Mouse (Mus musculus) midbrain, postnatal 0 days (tissue): Measurements from ENCODE around the gene 2810459M11Rik. TPM values are rescaled to one million over a fixed set of nuclear protein-coding genes. Genes with fewer than 3 reads are reported as not detected.

Experiments
- ATAC-seq: fragments of 200-750 bp; cut with Nextera tagmentation; 2 replicates; pipeline ENCODE4 v1.8.0; 2017; ENCODE audit warnings: moderate number of reproducible peaks, mild to moderate bottlenecking, moderate TSS enrichment, moderate library complexity; ENCODE audit not compliant: low FRiP score
- DNase-seq: peaks from one replicate; pipeline ENCODE4 v3.0.0-alpha.2; 2015; ENCODE audit warnings: low spot score
- H3K27ac ChIP-seq: fragments of 300-500 bp; sonication (generic); 2 replicates; pipeline ENCODE4 v1.5.1; 2014; ENCODE audit warnings: low read depth, mild to moderate bottlenecking, low read length, mixed read lengths
- H3K27me3 ChIP-seq: fragments of 300-500 bp; sonication (generic); 2 replicates; pipeline ENCODE4 v1.6.1; 2014; ENCODE audit warnings: low read length, control low read depth, mixed read lengths; ENCODE audit not compliant: insufficient read depth
- H3K36me3 ChIP-seq: fragments of 300-500 bp; sonication (generic); 2 replicates; pipeline ENCODE4 v1.6.1; 2014; ENCODE audit warnings: low read length, control low read depth, mixed read lengths; ENCODE audit not compliant: insufficient read depth
- H3K4me1 ChIP-seq: fragments of 300-500 bp; sonication (generic); 2 replicates; pipeline ENCODE4 v1.6.1; 2014; ENCODE audit warnings: mild to moderate bottlenecking, control low read depth, antibody characterized with exemption, low read length, mixed read lengths; ENCODE audit not compliant: insufficient read depth
- H3K4me2 ChIP-seq: fragments of 300-500 bp; sonication (generic); 2 replicates; pipeline ENCODE4 v1.6.1; 2014; ENCODE audit warnings: low read depth, mild to moderate bottlenecking, low read length, mixed read lengths; ENCODE audit not compliant: poor library complexity, severe bottlenecking
- H3K4me3 ChIP-seq: fragments of 300-500 bp; sonication (generic); 2 replicates; pipeline ENCODE4 v1.5.1; 2014; ENCODE audit warnings: low read depth, mild to moderate bottlenecking, low read length, moderate library complexity
- H3K9ac ChIP-seq: fragments of 300-500 bp; sonication (generic); replicated peaks from 2 replicates; pipeline ENCODE4 v1.6.1; 2014; ENCODE audit warnings: mild to moderate bottlenecking, low read length, moderate library complexity, mixed read lengths; ENCODE audit not compliant: poor library complexity, severe bottlenecking
- H3K9me3 ChIP-seq: fragments of 300-500 bp; sonication (generic); 2 replicates; pipeline ENCODE4 v1.6.1; 2016; ENCODE audit warnings: low read length, control low read depth
- CTCF ChIP-seq: IDR thresholded peaks from 2 replicates; pipeline ENCODE4 v1.5.1; 2016; ENCODE audit warnings: antibody characterized with exemption, mild to moderate bottlenecking
- WGBS: fragments of 180-500 bp; shearing (Covaris S2); extraction: QIAGEN DNeasy Blood & Tissue Kit; methylation state at CpG from one replicate; pipeline ENCODE4 v1.1.7; 2014; 5-methylcytosine and 5-hydroxymethylcytosine counted together
- polyA plus RNA-seq: library from polyadenylated mRNA; unstranded; fragments of >200 nt; fragmentation: Nextera tagmentation; extraction: Ambion mirVana; gene quantifications from 2 replicates; pipeline ENCODE4 v1.2.1, GENCODE M21; 2015
- total RNA-seq: library from RNA; depleted of rRNA; stranded (reverse); fragments of >200 nt; gene quantifications from 2 replicates; pipeline ENCODE4 v1.2.3, GENCODE M21; 2014; rRNA removed

Gene 2810459M11Rik
- total RNA-seq (43.4 and 43.9 TPM in 2 replicates), polyA plus RNA-seq (13.4 and 14.3 TPM in 2 replicates)

GRCm38 (mm10) chr1:86045848-86046805, at the start of gene 2810459M11Rik:
2810459M11Rik (plus strand) TSS chr1:86045863.
- WGBS, result under 1% methylated on average over 100 of the region's 110 CpGs
- H3K36me3 ChIP-seq, result no peaks in the 10 kb centered on the region
- peaks cover 10% of the 10 kb centered on the region; the same call in 1 of the 2 replicates for H3K27me3 ChIP-seq
- peak within 1 kb of the TSS; percentile 95 for H3K4me2 ChIP-seq
- TF ChIP-seq CTCF, result no peak
- DNase-seq, result no peak
- H3K4me3 ChIP-seq, result peak within 1 kb of the TSS; percentile 65
- H3K9me3 ChIP-seq, result peaks cover 6% of the 10 kb centered on the region; the same call in 1 of the 2 replicates
- H3K9ac ChIP-seq, result peak within 1 kb of the TSS; percentile 70
- peak within 1 kb of the TSS; percentile 63 for H3K27ac ChIP-seq
- H3K4me1 ChIP-seq, result no peaks in the 10 kb centered on the region
- ATAC-seq, result peak; percentile 78

DNA sequence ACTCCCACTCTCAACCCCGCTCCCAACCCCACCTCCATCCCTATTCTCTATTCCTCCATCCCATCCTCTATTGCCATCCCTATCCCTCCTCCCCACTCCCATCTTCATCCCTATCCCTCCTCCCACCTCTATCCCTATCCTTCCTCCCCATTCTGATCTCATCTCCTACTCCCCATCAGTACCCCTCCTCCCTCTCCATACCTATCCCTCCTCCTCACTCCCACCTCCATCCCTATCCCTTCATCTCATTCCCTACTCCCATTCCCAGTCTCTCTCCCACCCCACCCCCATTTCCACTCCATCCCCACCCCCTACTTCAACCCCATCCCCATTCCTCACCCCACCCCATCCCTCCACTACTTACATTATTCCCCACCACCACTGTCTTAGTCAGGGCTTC, 48.4 kb upstream of the 2810459M11Rik start:
- 88% methylated on average over 1 of the region's 1 CpGs for WGBS
- DNase-seq, result no peak
- Histone ChIP-seq H3K27ac (no peak overlapping the region), H3K9me3 (no peaks in the 10 kb centered on the region), H3K36me3 (no peaks in the 10 kb centered on the region), H3K4me1 (no peaks in the 10 kb centered on the region), H3K4me3 (no peak overlapping the region), H3K27me3 (no peaks in the 10 kb centered on the region), H3K9ac (no peak overlapping the region), H3K4me2 (no peak overlapping the region)
- TF ChIP-seq CTCF, result no peak
- no peak for ATAC-seq

DNA sequence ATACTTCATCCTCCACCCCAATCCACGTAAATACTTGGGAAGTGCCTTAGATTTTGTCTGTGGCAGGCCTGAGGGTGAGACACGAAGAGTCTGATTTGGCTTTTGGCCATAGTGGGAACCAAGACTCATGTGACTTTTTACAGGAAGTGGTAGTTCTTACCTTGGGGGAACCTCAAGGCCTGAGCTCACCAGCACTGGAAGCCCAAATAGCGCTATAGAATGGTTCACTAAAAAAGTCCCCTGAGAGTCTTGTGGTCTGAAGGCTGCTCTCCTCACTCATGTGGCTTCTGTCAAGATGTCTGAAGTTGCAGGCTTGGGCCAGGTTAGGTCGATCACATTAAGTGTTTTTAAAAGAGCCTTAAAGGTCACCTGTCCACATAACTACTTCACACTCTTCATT, 47.7 kb upstream of the 2810459M11Rik start:
- H3K9me3 ChIP-seq, result no peaks in the 10 kb centered on the region
- DNase-seq (no peak), ATAC-seq (no peak)
- no peaks in the 10 kb centered on the region for H3K36me3 ChIP-seq
- 93% methylated on average over 4 of the region's 4 CpGs for WGBS
- H3K27me3 ChIP-seq, result no peaks in the 10 kb centered on the region
- no peak overlapping the region for H3K27ac ChIP-seq
- TF ChIP-seq CTCF, result no peak
- no peak overlapping the region for H3K4me3 ChIP-seq
- no peak overlapping the region for H3K4me2 ChIP-seq
- H3K9ac ChIP-seq, result no peak overlapping the region
- H3K4me1 ChIP-seq, result no peaks in the 10 kb centered on the region

DNA sequence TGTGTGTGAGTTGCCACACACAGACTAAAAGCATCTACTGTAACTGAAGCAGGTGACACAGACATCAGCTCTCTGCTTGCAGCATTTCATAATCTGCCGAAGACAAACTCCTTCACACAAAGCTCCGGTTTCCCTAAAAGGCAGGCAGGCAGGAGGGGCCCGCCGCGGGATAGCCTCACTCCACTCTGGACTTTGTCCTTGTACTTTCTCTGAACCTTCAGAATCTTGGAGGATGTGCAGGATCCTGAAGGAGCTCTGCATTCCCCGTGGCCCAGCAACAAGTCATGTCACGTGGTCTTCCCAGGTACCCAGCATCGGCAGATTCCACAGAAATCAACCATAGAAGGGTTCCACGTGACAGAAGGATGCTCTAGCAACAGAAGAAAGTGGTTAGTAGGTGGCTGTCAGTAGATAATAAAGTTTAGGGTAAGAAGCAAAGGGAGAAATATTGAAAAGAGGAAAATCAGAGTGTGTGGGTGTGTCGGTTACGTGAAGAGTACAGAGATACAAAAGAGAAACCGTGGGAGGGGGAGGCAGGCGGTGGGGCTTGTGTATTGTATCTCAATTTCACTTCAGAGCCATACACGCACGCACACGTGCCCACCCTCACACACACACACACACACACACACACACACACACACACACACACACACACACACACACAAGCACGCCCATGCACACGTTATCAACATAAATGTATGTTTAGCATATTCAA, 45.7 kb upstream of the 2810459M11Rik start:
- DNase-seq (no peak), ATAC-seq (no peak)
- WGBS, result 83% methylated on average over 18 of the region's 18 CpGs

GRCm38 (mm10) chr1:86005540-86005939, 40.1 kb upstream of the 2810459M11Rik start:
- Histone ChIP-seq H3K27ac (no peak overlapping the region), H3K4me2 (no peak overlapping the region), H3K4me1 (no peaks in the 10 kb centered on the region), H3K36me3 (no peaks in the 10 kb centered on the region), H3K4me3 (no peak overlapping the region), H3K9me3 (no peaks in the 10 kb centered on the region), H3K27me3 (no peaks in the 10 kb centered on the region), H3K9ac (no peak overlapping the region)
- 93% methylated on average over 10 of the region's 10 CpGs for WGBS
- no peak for ATAC-seq
- TF ChIP-seq CTCF, result no peak
- no peak for DNase-seq

More for the DNA sequence above, 45.7 kb upstream of the 2810459M11Rik start:
- no peak for TF ChIP-seq CTCF
- H3K4me1 ChIP-seq, result no peaks in the 10 kb centered on the region
- no peaks in the 10 kb centered on the region for H3K9me3 ChIP-seq
- H3K4me2 ChIP-seq, result no peak overlapping the region
- no peak overlapping the region for H3K9ac ChIP-seq
- H3K4me3 ChIP-seq, result no peak overlapping the region
- H3K27ac ChIP-seq, result no peak overlapping the region
- no peaks in the 10 kb centered on the region for H3K27me3 ChIP-seq
- H3K36me3 ChIP-seq, result no peaks in the 10 kb centered on the region
